1 mouse cellular context compared by ENCODE assay signal in the genomic region with DNA sequence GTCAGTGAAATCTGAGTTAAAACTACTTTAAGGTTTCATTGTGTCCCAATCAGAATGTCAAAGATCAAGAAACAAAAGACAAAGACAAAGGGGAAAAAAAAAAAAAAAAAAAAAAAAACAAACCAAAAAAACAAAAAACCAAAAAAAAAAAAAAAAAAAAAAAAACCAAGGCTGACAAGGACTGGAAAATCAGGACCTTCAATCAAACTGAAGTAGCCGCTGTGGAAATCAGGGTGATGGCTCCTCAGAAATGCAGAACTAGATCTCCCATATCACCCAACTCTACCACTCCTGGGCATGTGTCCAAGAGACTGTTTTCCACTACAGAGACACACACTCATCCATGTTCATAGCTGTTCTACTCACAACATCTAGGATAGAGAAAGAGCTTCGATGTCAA.
TF ChIP-seq lines count a peak whose summit lies in the region.

No protein-coding gene starts in this region.

TF ChIP-seq in MEL, 35 proteins besides CTCF, POLR2A, EP300 and RAD21 (continued from another document):
- TF ChIP-seq HCFC1 (IDR thresholded peaks at IDR 0.05; ENCODE audit: low read depth, low read length) = no peak
- no peak for TF ChIP-seq CHD1 (IDR thresholded peaks at IDR 0.05; ENCODE audit: low read depth, low read length)
- TF ChIP-seq POLR2AphosphoS5 (IDR thresholded peaks at IDR 0.05; ENCODE audit: borderline replicate concordance, low read depth, low read length) = no peak
